ENCODE assay signal across 8 mouse cellular contexts in genomic region chr2:172226945-172227344, GRCm38 (mm10). TPM values are rescaled to one million over a fixed set of nuclear protein-coding genes. Genes with fewer than 3 reads are reported as not detected.
DNase-seq lines count a peak whose midpoint lies in the region; ATAC-seq and TF ChIP-seq lines count a peak whose summit lies in the region.

No protein-coding gene starts in this region.

- H3K9ac ChIP-seq in forebrain, embryonic 16.5 days (replicated peaks; ENCODE audit: low read depth, low read length) = no peak overlapping the region

- ATAC-seq in cerebellum, adult (ENCODE audit: insufficient number of reproducible peaks, low FRiP score, low TSS enrichment) = no peak
- peak; percentile 82 for ATAC-seq in forebrain, embryonic 16.5 days

- H3K4me2 ChIP-seq in forebrain, embryonic 16.5 days (ENCODE audit: low read length) = no peak overlapping the region

- no peaks in the 10 kb centered on the region for H3K9me3 ChIP-seq in forebrain, embryonic 16.5 days (ENCODE audit: control insufficient read depth, low read length)
- H3K9me3 ChIP-seq in midbrain, embryonic 10.5 days (replicated peaks) = no peaks in the 10 kb centered on the region

- no peaks in the 10 kb centered on the region for H3K27me3 ChIP-seq in cerebellum, adult 2 months (ENCODE audit: control insufficient read depth, insufficient read depth, low read length)
- H3K27me3 ChIP-seq in forebrain, embryonic 16.5 days (replicated peaks; ENCODE audit: control insufficient read depth, insufficient read depth, low read length) = peaks cover 2% of the 10 kb centered on the region; the same call in 1 of the 2 replicates
- H3K27me3 ChIP-seq in midbrain, embryonic 10.5 days (ENCODE audit: low read depth, poor library complexity, severe bottlenecking) = peaks cover 15% of the 10 kb centered on the region

- 10% methylated on average over 7 of the region's 7 CpGs for WGBS in cerebellum, adult 2 months
- WGBS in forebrain, embryonic 16.5 days = 25% methylated on average over 7 of the region's 7 CpGs
- 42% methylated on average over 7 of the region's 7 CpGs for WGBS in midbrain, embryonic 10.5 days

- no peak overlapping the region for H3K4me3 ChIP-seq in cerebellum, adult 2 months (replicated peaks; ENCODE audit: insufficient read depth, low read depth, low read length)
- H3K4me3 ChIP-seq in forebrain, embryonic 16.5 days (replicated peaks; ENCODE audit: low read length) = no peak overlapping the region
- no peak overlapping the region for H3K4me3 ChIP-seq in layer of hippocampus, adult 2 months
- no peak overlapping the region for H3K4me3 ChIP-seq in midbrain, embryonic 10.5 days

- DNase-seq in cerebellum, adult 2 months = peak in 1 of 2 experiments; percentile 24
- DNase-seq in MN1 (ENCODE audit: low spot score) = peak; percentile 83
- peak; percentile 74 for DNase-seq in layer of hippocampus, adult 2 months (ENCODE audit: low spot score in 2 of 2)
- peak; percentile 41 for DNase-seq in midbrain, embryonic 10.5 days (ENCODE audit: low spot score)
- no peak for DNase-seq in ovary, adult 18-20 months (ENCODE audit: low spot score)
- DNase-seq in spleen, postnatal 14 days (ENCODE audit: low spot score in 2 of 2) = no peak

- peak; percentile 49 for TF ChIP-seq CTCF in cerebellum, adult 2 months (IDR thresholded peaks at IDR 0.05; ENCODE audit: borderline replicate concordance, insufficient read depth, low read depth, low read length)
- peak; percentile 89 for TF ChIP-seq CTCF in layer of hippocampus, adult 2 months (conservative IDR thresholded peaks at IDR 0.05)

- no peaks in the 10 kb centered on the region for H3K36me3 ChIP-seq in forebrain, embryonic 16.5 days (ENCODE audit: control insufficient read depth, insufficient read depth)
- no peaks in the 10 kb centered on the region for H3K36me3 ChIP-seq in midbrain, embryonic 10.5 days

- no peak for TF ChIP-seq POLR2A in cerebellum, adult 2 months (IDR thresholded peaks at IDR 0.05; ENCODE audit: borderline replicate concordance, insufficient read depth, low read length)

- H3K27ac ChIP-seq in cerebellum, adult 2 months (ENCODE audit: insufficient read depth, low read length) = no peak overlapping the region
- H3K27ac ChIP-seq in forebrain, embryonic 16.5 days (ENCODE audit: low read length) = no peak overlapping the region
- no peak overlapping the region for H3K27ac ChIP-seq in layer of hippocampus, adult 2 months
- no peak overlapping the region for H3K27ac ChIP-seq in midbrain, embryonic 10.5 days (replicated peaks)

- peaks cover 3% of the 10 kb centered on the region; the same call in 1 of the 2 replicates for H3K4me1 ChIP-seq in cerebellum, adult 2 months (ENCODE audit: control insufficient read depth, insufficient read depth, low read length)
- peaks cover 4% of the 10 kb centered on the region; the same call in 1 of the 2 replicates for H3K4me1 ChIP-seq in forebrain, embryonic 16.5 days (replicated peaks; ENCODE audit: control insufficient read depth, insufficient read depth, low read length)
- peaks cover 7% of the 10 kb centered on the region for H3K4me1 ChIP-seq in midbrain, embryonic 10.5 days

RNA-seq across cellular contexts. Expression of gene Mc3r, which starts 21.3 kb away (rescaled TPM):
- 0.18 and 0.27 TPM in 2 replicates for polyA plus RNA-seq in cerebellum, adult 2 months (2012; rRNA removed)
- polyA plus RNA-seq in forebrain, embryonic 16.5 days (2015; fragmentation: Nextera tagmentation; extraction: Ambion mirVana) = 0.17 and 0.20 TPM in 2 replicates
- total RNA-seq in layer of hippocampus, adult 2 months (2021) = not detected
- polyA plus RNA-seq in midbrain, embryonic 10.5 days (2016; fragmentation: Nextera tagmentation; extraction: Ambion mirVana) = not detected in 2 replicates

Comparison
In these comparisons a context has a peak if more than half of its experiments do, and no peak if none do; other contexts are left out.
1. DNase-seq: peak in MN1 (single experiment), layer of hippocampus, adult 2 months (2 of 2) and midbrain, embryonic 10.5 days (single experiment); none in ovary, adult 18-20 months (single experiment) and spleen, postnatal 14 days (0 of 2).